In the genomic region with DNA sequence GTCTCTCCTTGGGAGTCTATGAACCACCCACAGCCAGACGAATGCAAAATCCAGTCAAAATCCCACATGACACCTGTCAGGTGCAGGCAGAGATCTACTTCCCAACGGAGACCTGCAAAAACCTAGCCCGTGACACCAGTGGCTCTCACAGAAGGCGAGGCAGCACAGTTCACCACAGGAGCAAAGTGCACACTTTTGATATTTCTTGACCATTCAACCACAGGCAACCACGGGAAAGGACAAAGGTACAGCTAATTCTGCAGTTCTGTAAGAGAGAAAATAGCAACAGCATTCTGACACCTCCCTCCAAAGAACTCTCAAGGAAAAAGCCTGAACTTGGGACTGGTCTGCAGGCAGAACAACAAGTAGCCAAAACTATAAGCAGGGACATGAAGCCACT, we compare ENCODE assay signal across 20 mouse cellular contexts. TPM values are rescaled to one million over a fixed set of nuclear protein-coding genes. Genes with fewer than 3 reads are reported as not detected.
DNase-seq lines count a peak whose midpoint lies in the region; ATAC-seq lines count a peak whose summit lies in the region.
"Had no signal": no experiment of that assay in that cellular context is flagged by ENCODE, and none has a peak within 500 bp of the region (broad histone marks: within the 10 kb centered on the region; RNA-seq: fewer than 3 reads in every experiment).

No protein-coding gene starts in this region.

- no peak for ATAC-seq in liver, embryonic 11.5 days (replicated peaks; ENCODE audit: low FRiP score)
- ATAC-seq in liver, embryonic 12.5 days = no peak
- no peak for ATAC-seq in limb, embryonic 15.5 days (ENCODE audit: insufficient number of reproducible peaks, low FRiP score, low TSS enrichment, low read depth)
- ATAC-seq: activated CD4-positive, CD25-positive, alpha-beta regulatory T cell, adult 4 months; hindbrain, postnatal 0 days; lung, postnatal 0 days; Patski had no signal

- no peaks in the 10 kb centered on the region for H3K36me3 ChIP-seq in liver, embryonic 11.5 days (ENCODE audit: control insufficient read depth, insufficient read depth, low read length)
- H3K36me3 ChIP-seq in liver, embryonic 12.5 days = no peaks in the 10 kb centered on the region
- H3K36me3 ChIP-seq in limb, embryonic 15.5 days = no peaks in the 10 kb centered on the region
- H3K36me3 ChIP-seq: embryonic facial prominence, embryonic 13.5 days; forebrain, embryonic 10.5 days; heart, embryonic 13.5 days had no signal

- no peaks in the 10 kb centered on the region for H3K9me3 ChIP-seq in liver, embryonic 11.5 days (ENCODE audit: control insufficient read depth, low read length)
- no peaks in the 10 kb centered on the region for H3K9me3 ChIP-seq in liver, embryonic 12.5 days (replicated peaks)
- no peaks in the 10 kb centered on the region for H3K9me3 ChIP-seq in limb, embryonic 15.5 days
- H3K9me3 ChIP-seq: embryonic facial prominence, embryonic 13.5 days; heart, embryonic 13.5 days had no signal

- 0 out of 2 replicates have a peak overlapping the region, but pooled peaks have one; percentile 83 for H3K4me2 ChIP-seq in liver, embryonic 11.5 days
- no peak overlapping the region for H3K4me2 ChIP-seq in liver, embryonic 12.5 days
- peak overlapping the region; percentile 2; the same call in 1 of the 2 replicates for H3K4me2 ChIP-seq in limb, embryonic 15.5 days

- 80% methylated on average over 5 of the region's 5 CpGs for WGBS in liver, embryonic 11.5 days
- WGBS in liver, embryonic 12.5 days (ENCODE audit: insufficient replicate concordance) = 68% methylated on average over 5 of the region's 5 CpGs
- WGBS in limb, embryonic 15.5 days = 89% methylated on average over 5 of the region's 5 CpGs

- H3K9ac ChIP-seq in liver, embryonic 11.5 days (ENCODE audit: low read depth, low read length) = no peak overlapping the region; the same call in 1 of the 2 replicates
- H3K9ac ChIP-seq in liver, embryonic 12.5 days = no peak overlapping the region
- H3K9ac ChIP-seq in limb, embryonic 15.5 days = no peak overlapping the region

- no peaks in the 10 kb centered on the region for H3K27me3 ChIP-seq in liver, embryonic 11.5 days (replicated peaks; ENCODE audit: control insufficient read depth, insufficient read depth, low read length)
- 0 out of 2 replicates have a peak, but pooled peaks cover 3% of the 10 kb centered on the region for H3K27me3 ChIP-seq in liver, embryonic 12.5 days (replicated peaks)
- H3K27me3 ChIP-seq in limb, embryonic 15.5 days = no peaks in the 10 kb centered on the region

- no peak overlapping the region for H3K4me3 ChIP-seq in liver, embryonic 11.5 days (ENCODE audit: low read depth, low read length)
- H3K4me3 ChIP-seq in liver, embryonic 12.5 days = no peak overlapping the region
- H3K4me3 ChIP-seq in limb, embryonic 15.5 days = peak overlapping the region; percentile 71; the same call in 1 of the 2 replicates
- H3K4me3 ChIP-seq: myocyte had no signal

- no peak for DNase-seq in liver, embryonic 11.5 days (ENCODE audit: low spot score)
- DNase-seq in kidney, adult 9 months = peak; percentile 91
- peak; percentile 30 for DNase-seq in yolk sac, embryonic 10.5 days (ENCODE audit: low spot score)
- DNase-seq in right cerebral cortex, postnatal 25 days = no peak
- no peak for DNase-seq in urinary bladder, postnatal 25 days (ENCODE audit: low spot score)
- DNase-seq in frontal cortex, postnatal 10 days (ENCODE audit: low spot score in 2 of 2) = no peak
- DNase-seq: gastrocnemius, postnatal 36 days; heart, postnatal 4 days; midbrain, embryonic 14.5 days; retina, postnatal 1 day had no signal

- H3K4me1 ChIP-seq in liver, embryonic 11.5 days (replicated peaks; ENCODE audit: control insufficient read depth, insufficient read depth, low read length) = no peaks in the 10 kb centered on the region
- peaks cover 19% of the 10 kb centered on the region for H3K4me1 ChIP-seq in liver, embryonic 12.5 days
- peaks cover 10% of the 10 kb centered on the region; the same call in 1 of the 2 replicates for H3K4me1 ChIP-seq in limb, embryonic 15.5 days

- H3K27ac ChIP-seq in liver, embryonic 11.5 days (ENCODE audit: low read depth, low read length) = no peak overlapping the region
- H3K27ac ChIP-seq in liver, embryonic 12.5 days = no peak overlapping the region
- H3K27ac ChIP-seq in limb, embryonic 15.5 days = no peak overlapping the region
- H3K27ac ChIP-seq: embryonic facial prominence, embryonic 13.5 days; heart, embryonic 13.5 days; hindbrain, postnatal 0 days had no signal

RNA-seq across cellular contexts. Expression of gene Cryl1, which starts 1.1 kb away (rescaled TPM):
- polyA plus RNA-seq in liver, embryonic 11.5 days (2014; fragmentation: Nextera tagmentation; extraction: Ambion mirVana) = 11.0 and 11.8 TPM in 2 replicates
- 7.2 and 7.3 TPM in 2 replicates for polyA plus RNA-seq in liver, embryonic 12.5 days (2016; fragmentation: Nextera tagmentation; extraction: Ambion mirVana)
- 51.1 and 53.1 TPM in 2 replicates for polyA plus RNA-seq in limb, embryonic 15.5 days (2015; fragmentation: Nextera tagmentation; extraction: Ambion mirVana)

RNA-seq across cellular contexts. Expression of gene Ift88, which starts 26.6 kb away (rescaled TPM):
- polyA plus RNA-seq in liver, embryonic 11.5 days (2014; fragmentation: Nextera tagmentation; extraction: Ambion mirVana) = 5.4 and 6.0 TPM in 2 replicates
- polyA plus RNA-seq in liver, embryonic 12.5 days (2016; fragmentation: Nextera tagmentation; extraction: Ambion mirVana) = 2.4 and 2.6 TPM in 2 replicates
- 14.5 and 15.9 TPM in 2 replicates for polyA plus RNA-seq in limb, embryonic 15.5 days (2015; fragmentation: Nextera tagmentation; extraction: Ambion mirVana)

Comparison
In these comparisons a context has a peak if more than half of its experiments do, and no peak if none do; other contexts are left out.
1. DNase-seq: peak in kidney, adult 9 months (single experiment) and yolk sac, embryonic 10.5 days (single experiment); none in liver, embryonic 11.5 days (single experiment), right cerebral cortex, postnatal 25 days (single experiment), urinary bladder, postnatal 25 days (single experiment) and frontal cortex, postnatal 10 days (0 of 2).